Mouse (Mus musculus) MEL (cell line): Measurements from ENCODE around the gene Slc39a11.
A peak's percentile ranks its signal among the peaks of the same experiment; 100 is the strongest.

Experiments used
- CTCF ChIP-seq, 3 experiments: IDR thresholded peaks in 2 of 3; conservative IDR thresholded peaks in 1 of 3; 2 replicates each; pipeline ENCODE4 v1.5.1; 2011 to 2012; ENCODE audit warnings: low read length in 3 of 3, low read depth in 2 of 3, mild to moderate bottlenecking in 2 of 3, improper control_type of control experiment in 1 of 3, inconsistent platforms in 1 of 3, mixed read lengths in 1 of 3, moderate library complexity in 1 of 3; ENCODE audit not compliant: control insufficient read depth in 1 of 3, insufficient read depth in 1 of 3, poor library complexity in 1 of 3, severe bottlenecking in 1 of 3
- ELF1 ChIP-seq: IDR thresholded peaks from 2 replicates; pipeline ENCODE4 v1.6.1; 2014; ENCODE audit warnings: low read depth, mild to moderate bottlenecking, inconsistent platforms, low read length, improper control_type of control experiment, moderate library complexity
- GABPA ChIP-seq: IDR thresholded peaks from 2 replicates; pipeline ENCODE4 v1.6.1; 2012; ENCODE audit warnings: low read depth, mild to moderate bottlenecking, inconsistent platforms, low read length, improper control_type of control experiment, moderate library complexity
- ZKSCAN1 ChIP-seq: IDR thresholded peaks from 2 replicates; pipeline ENCODE4 v1.6.1; 2012; ENCODE audit warnings: low read depth, mild to moderate bottlenecking, inconsistent platforms, low read length, improper control_type of control experiment, moderate library complexity

DNA sequence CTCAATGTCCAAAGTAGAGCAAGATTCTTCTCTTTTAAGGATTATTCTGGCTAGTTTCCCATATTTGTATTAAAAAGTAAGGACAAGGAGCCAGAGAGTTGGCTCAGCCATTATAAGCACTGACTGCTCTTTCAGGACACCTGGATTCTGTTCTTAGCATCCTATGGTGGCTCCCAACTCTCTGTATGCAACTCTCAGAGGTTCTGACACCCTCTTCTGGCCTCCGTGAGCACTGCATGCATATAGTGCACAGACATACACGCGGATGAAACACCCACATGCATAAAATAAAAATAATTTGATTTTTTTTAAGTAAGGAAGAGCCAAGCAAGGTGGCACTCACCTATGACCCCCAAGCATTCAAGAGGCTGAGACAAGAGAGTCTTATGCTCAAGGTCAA, 4.7 kb downstream of the Slc39a11 start:
- TF ChIP-seq GABPA: no peak
- TF ChIP-seq ZKSCAN1: no peak
- no peak for TF ChIP-seq ELF1
- peak in 2 of 3 experiments; percentile 35 to 36; a peak in 4 of 6 replicates for TF ChIP-seq CTCF (IDR thresholded peaks at IDR 0.05 in 2 of 3, conservative IDR thresholded peaks at IDR 0.05 in 1 of 3; ENCODE audit: control insufficient read depth in 1 of 3, insufficient read depth in 1 of 3, low read depth in 2 of 3, low read length in 3 of 3, poor library complexity in 1 of 3, severe bottlenecking in 1 of 3)
